Mouse (Mus musculus): ENCODE data around the gene 2210010C04Rik. TPM values are rescaled to one million over a fixed set of nuclear protein-coding genes. Genes with fewer than 3 reads are reported as not detected.
"Not testable (repeated sequence)": the region's sequence is repeated elsewhere in the genome, so short reads cannot be mapped to it uniquely, and the experiment has no call there.

The 2210010C04Rik gene
- total RNA-seq, 2 experiments from 2014 or later = not detected

DNA sequence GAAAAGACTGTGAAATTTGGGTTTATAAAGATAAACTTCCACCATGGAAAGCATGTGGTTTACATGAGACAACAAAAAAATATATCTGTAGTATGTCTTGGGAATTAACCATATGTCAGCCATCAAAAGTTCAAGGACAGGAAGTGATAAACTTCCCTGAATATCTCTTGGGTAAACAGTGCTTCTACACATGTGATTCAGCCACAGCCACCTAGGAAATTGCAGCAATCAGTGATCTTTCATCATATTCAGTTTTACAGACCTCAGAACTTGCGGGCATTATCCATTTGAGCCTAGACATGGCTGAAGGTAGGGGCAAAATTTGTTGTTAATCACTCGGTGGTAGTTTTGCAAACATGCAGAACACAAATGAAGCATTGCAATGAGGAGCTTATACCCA, 16.7 kb downstream of the 2210010C04Rik start:
- DNase-seq = no peak

- DNase-seq = no peak
Measured at GRCm38 (mm10) chr6:41015065-41015464, 20.2 kb downstream of the 2210010C04Rik start.

DNA sequence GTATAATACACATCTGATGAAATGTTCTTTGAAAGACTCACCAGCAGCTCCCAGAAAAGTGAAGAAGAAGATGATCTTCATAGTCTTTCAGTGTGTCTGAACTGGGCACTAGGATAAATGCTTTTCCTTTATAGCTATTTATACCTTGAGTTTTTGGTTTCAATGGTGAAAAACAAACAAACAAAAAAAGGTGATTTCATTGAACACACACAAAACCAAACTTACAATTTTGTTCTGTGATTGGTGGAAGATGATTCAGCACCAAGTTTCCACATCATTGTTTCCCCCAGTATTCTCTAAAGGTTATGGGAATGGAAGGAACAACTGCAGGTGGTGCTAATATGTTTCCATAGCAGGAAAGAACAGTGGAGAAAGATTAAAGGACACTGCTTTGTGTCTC, 35.9 kb downstream of the 2210010C04Rik start, which contains the start of gene Gm2663:
TSS of gene Gm2663 (minus strand) at position 101 of the 400 bp plus-strand sequence.
- DNase-seq = not testable (repeated sequence)

Other genes starting within 250 kb of the 2210010C04Rik start
- gene Moxd2, start 148.0 kb downstream of the 2210010C04Rik start, total RNA-seq (2021) = not detected
- not detected for gene Prss58, start 135.1 kb downstream of the 2210010C04Rik start, total RNA-seq (2021)
- gene 1700074P13Rik, start 95.0 kb downstream of the 2210010C04Rik start, total RNA-seq (2021) = not detected
- not detected for gene Gm4744, start 83.6 kb downstream of the 2210010C04Rik start, total RNA-seq (2021)
- gene 1810009J06Rik, start 70.8 kb downstream of the 2210010C04Rik start, total RNA-seq (2021) = not detected
- not detected for gene Gm2663, start 36.0 kb downstream of the 2210010C04Rik start, total RNA-seq (2021)